Mouse (Mus musculus): Measurements from ENCODE around the gene Tnfaip6. TPM values are rescaled to one million over a fixed set of nuclear protein-coding genes. Genes with fewer than 3 reads are reported as not detected.

Tnfaip6 gene
- total and polyA plus RNA-seq, 3 experiments = not detected

DNA sequence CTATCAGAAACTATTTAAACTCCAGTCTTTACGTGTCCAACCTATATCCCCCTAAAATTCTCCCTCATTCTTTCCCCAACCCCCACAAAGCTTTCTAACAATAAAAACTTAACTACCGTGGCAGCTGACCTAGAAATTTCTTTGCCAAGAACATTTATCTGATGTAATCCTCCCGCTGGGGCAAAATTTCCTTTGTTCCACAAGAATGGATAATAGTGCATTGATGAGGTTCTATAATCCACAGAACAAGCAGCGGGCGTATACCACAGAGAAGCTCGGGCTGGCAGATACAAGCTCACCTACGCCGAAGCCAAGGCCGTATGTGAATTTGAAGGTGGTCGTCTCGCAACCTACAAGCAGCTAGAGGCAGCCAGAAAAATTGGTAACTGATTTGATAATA is 5.7 kb downstream of the Tnfaip6 start:
- Histone ChIP-seq H3K4me1 (ENCODE audit: insufficient read depth, low read depth, low read length) (no peaks in the 10 kb centered on the region), H3K27me3 (ENCODE audit: insufficient read depth, low read length) (peaks cover 2% of the 10 kb centered on the region; the same call in 1 of the 2 replicates), H3K9me3 (replicated peaks) (no peaks in the 10 kb centered on the region), H3K4me3 (ENCODE audit: low read depth, low read length) (no peak overlapping the region), H3K36me3 (replicated peaks) (no peaks in the 10 kb centered on the region)
- ATAC-seq (ENCODE audit: extremely low read depth, insufficient number of reproducible peaks, low FRiP score, poor library complexity, severe bottlenecking) (no peak), DNase-seq (ENCODE audit: low spot score) (no peak)
- TF ChIP-seq POLR2AphosphoS5 (IDR thresholded peaks at IDR 0.05; ENCODE audit: insufficient replicate concordance, low read depth, low read length) = no peak
- no peak for TF ChIP-seq GATA2 (IDR thresholded peaks at IDR 0.05; ENCODE audit: borderline replicate concordance, low read depth, low read length)
- TF ChIP-seq TAL1 (conservative IDR thresholded peaks at IDR 0.05; ENCODE audit: low read depth, low read length) = no peak
- TF ChIP-seq CTCF (IDR thresholded peaks at IDR 0.05; ENCODE audit: low read depth, low read length) = no peak
- no peak for TF ChIP-seq GATA1 (IDR thresholded peaks at IDR 0.05; ENCODE audit: borderline replicate concordance, low read length)

DNA sequence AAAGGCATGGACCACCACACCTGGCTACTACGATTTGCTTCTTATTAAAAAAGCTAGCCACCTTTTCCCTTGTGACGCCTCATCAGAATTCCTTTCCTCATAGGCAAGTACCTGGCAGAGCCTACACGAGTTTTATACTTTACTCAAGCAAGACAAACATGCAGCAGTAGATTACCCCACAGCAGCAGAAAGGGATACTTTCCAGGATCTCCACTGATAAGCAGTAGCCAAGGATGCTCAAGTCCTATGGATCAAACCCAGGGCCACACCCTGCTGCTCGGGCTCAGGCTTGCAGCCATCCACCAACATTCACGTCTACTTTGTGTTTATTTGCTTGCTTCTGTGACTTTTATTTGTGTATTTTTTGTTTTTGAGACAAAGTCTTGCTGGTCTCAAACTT is 8.2 kb downstream of the Tnfaip6 start:
- no peak overlapping the region for H3K4me3 ChIP-seq (ENCODE audit: low read depth, low read length)

DNA sequence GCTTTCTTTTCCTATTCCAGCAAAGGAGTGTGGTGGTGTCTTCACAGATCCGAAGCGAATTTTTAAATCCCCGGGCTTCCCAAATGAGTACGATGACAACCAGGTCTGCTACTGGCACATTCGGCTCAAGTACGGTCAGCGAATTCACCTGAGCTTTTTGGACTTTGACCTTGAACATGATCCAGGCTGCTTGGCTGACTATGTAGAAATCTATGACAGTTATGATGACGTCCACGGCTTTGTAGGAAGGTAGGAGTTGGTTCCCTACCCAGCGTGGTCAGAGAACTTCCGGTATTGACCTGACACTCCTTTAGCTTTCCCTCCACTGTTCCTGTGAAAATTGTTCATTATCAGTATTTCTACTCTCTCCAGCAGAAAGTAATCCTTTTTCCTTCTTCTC is 13.0 kb downstream of the Tnfaip6 start:
- H3K36me3 ChIP-seq (replicated peaks) = no peaks in the 10 kb centered on the region
- H3K27me3 ChIP-seq (ENCODE audit: insufficient read depth, low read length) = 0 out of 2 replicates have a peak, but pooled peaks cover 6% of the 10 kb centered on the region
- DNase-seq (ENCODE audit: low spot score) (no peak), ATAC-seq (ENCODE audit: extremely low read depth, insufficient number of reproducible peaks, low FRiP score, poor library complexity, severe bottlenecking) (no peak)
- no peaks in the 10 kb centered on the region; the same call in 1 of the 2 replicates for H3K4me1 ChIP-seq (ENCODE audit: insufficient read depth, low read depth, low read length)
- H3K4me3 ChIP-seq (ENCODE audit: low read depth, low read length) = no peak overlapping the region
- no peaks in the 10 kb centered on the region for H3K9me3 ChIP-seq (replicated peaks)
- TF ChIP-seq GATA2 (IDR thresholded peaks at IDR 0.05; ENCODE audit: borderline replicate concordance, low read depth, low read length) (no peak), CTCF (IDR thresholded peaks at IDR 0.05; ENCODE audit: low read depth, low read length) (no peak), POLR2AphosphoS5 (IDR thresholded peaks at IDR 0.05; ENCODE audit: insufficient replicate concordance, low read depth, low read length) (no peak), TAL1 (conservative IDR thresholded peaks at IDR 0.05; ENCODE audit: low read depth, low read length) (no peak), GATA1 (IDR thresholded peaks at IDR 0.05; ENCODE audit: borderline replicate concordance, low read length) (no peak)

More for the DNA sequence above, 8.2 kb downstream of the Tnfaip6 start:
- TF ChIP-seq POLR2AphosphoS5 (IDR thresholded peaks at IDR 0.05; ENCODE audit: insufficient replicate concordance, low read depth, low read length) (no peak), TAL1 (conservative IDR thresholded peaks at IDR 0.05; ENCODE audit: low read depth, low read length) (no peak), GATA2 (IDR thresholded peaks at IDR 0.05; ENCODE audit: borderline replicate concordance, low read depth, low read length) (no peak), GATA1 (IDR thresholded peaks at IDR 0.05; ENCODE audit: borderline replicate concordance, low read length) (no peak), CTCF (IDR thresholded peaks at IDR 0.05; ENCODE audit: low read depth, low read length) (no peak)
- H3K9me3 ChIP-seq (replicated peaks) = no peaks in the 10 kb centered on the region
- peaks cover 6% of the 10 kb centered on the region; the same call in 1 of the 2 replicates for H3K27me3 ChIP-seq (ENCODE audit: insufficient read depth, low read length)
- H3K36me3 ChIP-seq (replicated peaks) = no peaks in the 10 kb centered on the region
- DNase-seq (ENCODE audit: low spot score) = no peak
- no peak for ATAC-seq (ENCODE audit: extremely low read depth, insufficient number of reproducible peaks, low FRiP score, poor library complexity, severe bottlenecking)
- H3K4me1 ChIP-seq (ENCODE audit: insufficient read depth, low read depth, low read length) = no peaks in the 10 kb centered on the region

DNA sequence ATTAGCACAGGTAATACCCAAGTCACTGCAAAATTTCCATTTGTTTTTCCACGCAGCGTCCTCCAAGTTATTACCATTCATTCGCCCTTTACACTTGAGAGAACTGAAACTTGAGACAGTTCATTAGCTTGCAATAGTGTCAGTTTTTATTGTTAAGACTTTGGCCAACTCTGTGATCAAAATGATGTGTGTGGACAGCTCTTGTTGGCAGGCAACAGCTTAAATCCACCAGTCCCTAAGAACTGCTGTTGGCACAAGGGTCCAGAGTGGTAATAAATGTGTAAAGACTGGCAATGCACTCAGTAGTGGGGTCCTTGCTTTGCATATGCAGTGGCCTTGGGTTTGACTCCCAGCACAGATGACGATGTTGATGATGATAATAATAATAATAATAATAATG is 14.5 kb downstream of the Tnfaip6 start:
- H3K4me1 ChIP-seq (ENCODE audit: insufficient read depth, low read depth, low read length) = no peaks in the 10 kb centered on the region; the same call in 1 of the 2 replicates
- H3K9me3 ChIP-seq (replicated peaks) = no peaks in the 10 kb centered on the region
- DNase-seq (ENCODE audit: low spot score) (no peak), ATAC-seq (ENCODE audit: extremely low read depth, insufficient number of reproducible peaks, low FRiP score, poor library complexity, severe bottlenecking) (no peak)
- no peak for TF ChIP-seq TAL1 (conservative IDR thresholded peaks at IDR 0.05; ENCODE audit: low read depth, low read length)
- TF ChIP-seq POLR2AphosphoS5 (IDR thresholded peaks at IDR 0.05; ENCODE audit: insufficient replicate concordance, low read depth, low read length) = no peak
- H3K36me3 ChIP-seq (replicated peaks) = no peaks in the 10 kb centered on the region
- no peak overlapping the region for H3K4me3 ChIP-seq (ENCODE audit: low read depth, low read length)
- 0 out of 2 replicates have a peak, but pooled peaks cover 6% of the 10 kb centered on the region for H3K27me3 ChIP-seq (ENCODE audit: insufficient read depth, low read length)

DNA sequence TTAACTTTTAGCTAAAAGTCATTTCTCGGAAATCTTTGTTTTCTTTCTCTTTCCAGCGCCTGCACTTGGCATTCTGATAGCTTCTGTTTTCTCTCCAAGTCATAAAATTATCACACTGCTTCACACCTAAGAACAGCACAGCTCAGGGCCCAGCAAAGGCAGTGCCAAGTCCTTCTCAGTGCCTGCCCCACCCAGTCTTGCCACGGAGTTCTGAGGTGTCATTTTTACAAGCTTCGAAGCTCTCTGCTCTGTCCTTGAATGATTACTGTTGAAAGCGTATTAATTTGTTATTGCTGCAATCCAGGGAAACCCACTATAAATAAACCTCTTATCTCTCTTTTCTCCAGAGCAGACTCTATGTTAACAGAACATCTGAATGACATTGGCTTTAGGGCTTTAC is 15.7 kb downstream of the Tnfaip6 start:
- TF ChIP-seq GATA1 (IDR thresholded peaks at IDR 0.05; ENCODE audit: borderline replicate concordance, low read length) = no peak
- TF ChIP-seq POLR2AphosphoS5 (IDR thresholded peaks at IDR 0.05; ENCODE audit: insufficient replicate concordance, low read depth, low read length) = no peak
- no peak for TF ChIP-seq CTCF (IDR thresholded peaks at IDR 0.05; ENCODE audit: low read depth, low read length)
- TF ChIP-seq TAL1 (conservative IDR thresholded peaks at IDR 0.05; ENCODE audit: low read depth, low read length) = no peak
- TF ChIP-seq GATA2 (IDR thresholded peaks at IDR 0.05; ENCODE audit: borderline replicate concordance, low read depth, low read length) = no peak
- DNase-seq (ENCODE audit: low spot score) = no peak
- no peak for ATAC-seq (ENCODE audit: extremely low read depth, insufficient number of reproducible peaks, low FRiP score, poor library complexity, severe bottlenecking)

DNA sequence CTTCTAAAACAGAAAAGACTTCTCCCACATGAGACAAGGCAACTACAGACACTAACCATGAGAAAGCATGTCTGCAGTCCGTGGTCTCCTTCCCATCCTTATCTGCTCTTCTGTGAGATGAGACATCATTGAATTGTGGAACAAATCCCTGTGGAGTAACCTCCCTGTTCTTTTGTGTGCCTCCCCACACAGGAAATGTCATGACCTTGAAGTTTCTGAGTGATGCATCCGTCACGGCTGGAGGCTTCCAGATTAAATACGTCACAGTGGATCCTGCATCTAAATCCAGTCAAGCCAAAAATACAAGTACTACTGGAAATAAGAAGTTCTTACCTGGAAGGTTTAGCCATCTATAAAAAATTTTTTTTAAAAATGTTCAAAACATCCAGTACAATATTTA is 17.8 kb downstream of the Tnfaip6 start:
- ATAC-seq (ENCODE audit: extremely low read depth, insufficient number of reproducible peaks, low FRiP score, poor library complexity, severe bottlenecking) (no peak), DNase-seq (ENCODE audit: low spot score) (no peak)
- H3K27me3 ChIP-seq (ENCODE audit: insufficient read depth, low read length) = 0 out of 2 replicates have a peak, but pooled peaks cover 4% of the 10 kb centered on the region
- H3K4me3 ChIP-seq (ENCODE audit: low read depth, low read length) = no peak overlapping the region
- no peaks in the 10 kb centered on the region for H3K36me3 ChIP-seq (replicated peaks)
- TF ChIP-seq CTCF (IDR thresholded peaks at IDR 0.05; ENCODE audit: low read depth, low read length) (no peak), GATA2 (IDR thresholded peaks at IDR 0.05; ENCODE audit: borderline replicate concordance, low read depth, low read length) (no peak), POLR2AphosphoS5 (IDR thresholded peaks at IDR 0.05; ENCODE audit: insufficient replicate concordance, low read depth, low read length) (no peak), GATA1 (IDR thresholded peaks at IDR 0.05; ENCODE audit: borderline replicate concordance, low read length) (no peak), TAL1 (conservative IDR thresholded peaks at IDR 0.05; ENCODE audit: low read depth, low read length) (no peak)
- no peaks in the 10 kb centered on the region for H3K9me3 ChIP-seq (replicated peaks)
- no peaks in the 10 kb centered on the region; the same call in 1 of the 2 replicates for H3K4me1 ChIP-seq (ENCODE audit: insufficient read depth, low read depth, low read length)

More for the DNA sequence above, 15.7 kb downstream of the Tnfaip6 start:
- Histone ChIP-seq H3K4me1 (ENCODE audit: insufficient read depth, low read depth, low read length) (no peaks in the 10 kb centered on the region; the same call in 1 of the 2 replicates), H3K4me3 (ENCODE audit: low read depth, low read length) (no peak overlapping the region), H3K36me3 (replicated peaks) (no peaks in the 10 kb centered on the region), H3K27me3 (ENCODE audit: insufficient read depth, low read length) (0 out of 2 replicates have a peak, but pooled peaks cover 4% of the 10 kb centered on the region), H3K9me3 (replicated peaks) (no peaks in the 10 kb centered on the region)
